Mouse (Mus musculus): ENCODE data around the gene Stx8.

Gene Stx8

DNA sequence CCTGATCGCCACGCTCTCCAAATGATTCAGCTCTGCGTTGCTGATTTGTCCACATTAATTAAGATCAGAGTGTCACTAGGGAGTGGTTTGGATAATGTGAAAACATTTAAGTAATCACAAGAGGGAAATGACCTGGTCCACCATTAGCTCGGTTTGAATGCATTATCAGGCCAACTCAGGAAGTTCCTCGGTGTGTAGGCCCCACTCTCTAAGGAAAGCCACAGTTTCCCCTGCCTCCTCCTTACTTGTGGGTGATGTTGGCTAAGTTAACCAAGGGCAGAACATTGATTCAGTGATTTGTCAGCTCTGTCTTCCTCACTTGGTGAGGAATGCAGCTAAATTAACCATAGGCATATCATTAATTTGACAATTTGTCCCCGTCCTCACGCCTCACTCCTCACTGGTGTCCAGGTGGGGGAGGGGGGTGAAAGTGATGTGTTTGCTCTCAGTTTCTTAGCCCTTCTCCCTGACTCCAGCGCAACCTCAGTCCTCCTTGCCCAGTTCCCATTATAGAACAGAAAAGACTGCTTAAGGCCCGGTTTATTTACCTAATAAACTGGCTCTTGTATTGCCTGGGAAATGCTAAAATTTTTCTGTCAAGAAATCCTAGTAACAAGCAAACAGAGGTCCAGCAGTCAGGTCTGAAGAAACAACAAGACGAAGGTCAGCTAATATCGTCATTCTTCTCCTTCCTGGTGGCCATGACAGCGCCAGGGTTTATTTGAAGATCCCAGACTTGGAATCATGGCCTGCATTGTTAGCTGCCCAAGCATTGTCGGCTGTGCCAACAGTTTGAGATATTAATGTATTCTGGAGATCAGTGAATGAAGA lies 178.5 kb downstream of the Stx8 start:
- DNase-seq (ENCODE audit: low read depth in 1 of 2, low spot score in 2 of 2): no peak

DNA sequence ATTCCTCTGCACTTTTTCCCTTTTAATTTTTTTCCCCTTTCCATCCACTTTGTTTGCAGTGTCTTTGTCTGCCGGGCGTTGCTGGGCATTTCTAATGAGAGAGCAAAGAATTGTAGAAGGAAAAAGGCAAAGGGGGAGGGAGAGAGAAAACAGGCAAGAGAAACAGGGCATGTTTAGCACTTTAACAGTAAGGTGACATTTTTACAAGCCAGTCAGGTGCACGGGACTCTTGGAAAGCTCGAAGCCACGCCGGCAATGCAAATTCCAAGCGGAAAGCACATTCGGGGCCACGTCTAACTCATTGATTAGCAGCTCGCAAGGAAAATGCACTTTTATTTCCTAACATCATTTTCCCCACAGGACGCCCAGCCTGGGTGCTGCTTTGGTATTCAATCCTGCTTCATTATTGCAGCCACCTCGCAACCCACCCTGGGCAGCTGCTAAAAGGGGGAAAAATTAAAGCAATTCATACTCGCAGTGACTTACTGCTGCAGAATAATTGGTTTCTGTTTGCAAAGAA lies 179.1 kb downstream of the Stx8 start:
- no peak for DNase-seq (ENCODE audit: low read depth in 1 of 2, low spot score in 2 of 2)

DNA sequence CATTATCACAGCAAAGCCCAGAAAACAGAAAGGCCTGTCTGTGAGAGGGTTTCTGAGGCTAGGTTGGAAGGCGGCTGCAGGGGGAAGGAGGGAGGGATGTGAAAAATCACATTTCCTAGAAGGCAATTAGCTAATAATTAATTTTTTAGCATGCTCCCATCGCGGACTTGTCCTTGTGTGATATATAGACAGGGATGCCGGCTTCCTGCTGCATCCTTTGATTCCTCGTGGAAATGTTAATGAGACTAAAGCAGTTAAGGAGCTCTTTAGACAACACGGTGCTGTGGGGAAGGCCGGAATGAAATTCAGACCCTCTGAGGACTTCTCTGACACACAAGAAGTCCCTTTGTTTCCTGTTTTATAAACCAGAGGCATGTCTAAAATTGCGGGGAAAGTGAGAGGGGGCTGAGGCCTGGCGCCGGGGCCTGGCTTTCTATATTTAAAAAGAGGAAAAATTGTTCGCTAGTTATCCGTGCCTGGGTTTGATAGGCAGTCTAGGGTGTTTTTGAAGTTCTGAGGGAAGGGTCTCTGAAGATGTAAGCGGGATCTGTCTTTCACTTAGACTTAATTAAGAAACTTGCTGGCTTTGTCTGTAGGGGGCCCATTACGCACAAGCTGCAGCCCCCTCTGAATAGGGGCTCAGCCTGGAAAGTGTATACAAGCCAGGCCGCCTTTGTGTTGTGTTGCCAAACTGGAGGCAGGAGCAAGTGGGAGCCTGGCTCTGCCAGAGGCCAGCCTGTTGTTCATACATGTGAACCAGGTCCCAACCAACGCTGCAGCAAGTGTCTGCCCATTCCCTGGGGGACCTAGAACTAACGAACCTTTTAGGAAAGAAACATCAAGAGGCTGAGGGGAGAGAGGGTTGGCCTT lies 179.8 kb downstream of the Stx8 start:
- DNase-seq (ENCODE audit: low read depth in 1 of 2, low spot score in 2 of 2): no peak

DNA sequence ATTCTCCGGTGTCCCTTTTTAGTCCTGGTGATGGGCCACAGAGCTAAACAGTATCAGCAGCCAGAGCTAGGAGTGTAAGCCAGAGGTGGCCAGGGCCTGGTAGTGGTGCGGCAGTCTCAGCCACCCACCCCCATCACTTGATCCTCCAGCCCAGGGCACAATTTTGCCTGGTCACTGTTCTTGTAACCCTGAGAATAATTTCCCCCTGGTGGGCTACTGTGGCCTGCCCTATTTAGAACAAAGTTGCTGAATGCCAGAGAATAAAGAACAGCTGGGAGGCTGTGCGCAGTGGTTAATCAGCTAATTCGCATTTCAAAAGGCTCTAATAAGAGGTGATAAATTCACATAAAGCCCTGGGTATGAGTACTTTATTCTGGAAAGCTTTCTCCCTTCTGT lies 180.5 kb downstream of the Stx8 start:
- no peak for DNase-seq (ENCODE audit: low read depth in 1 of 2, low spot score in 2 of 2)

DNA sequence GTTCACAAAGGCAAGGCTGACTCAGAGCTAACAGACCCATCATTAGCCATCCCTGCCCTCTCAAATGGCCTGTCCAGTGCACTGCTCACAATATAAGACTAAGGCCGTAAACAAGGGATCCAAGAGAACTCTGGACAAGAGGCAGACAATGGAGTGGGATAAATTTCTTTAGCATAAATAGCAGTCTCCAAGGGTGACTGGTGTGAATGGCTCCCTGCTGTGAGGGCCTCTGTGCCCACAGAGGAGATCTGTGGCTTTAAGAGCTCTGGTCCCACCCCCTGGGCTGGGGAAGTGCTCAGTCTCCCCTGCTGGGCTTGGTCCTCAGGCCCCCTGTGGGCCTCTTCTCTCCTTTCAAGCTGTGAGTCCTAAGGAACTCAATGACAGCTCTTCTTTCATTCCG lies 184.9 kb downstream of the Stx8 start:
- DNase-seq (ENCODE audit: low read depth in 1 of 2, low spot score in 2 of 2): no peak

DNA sequence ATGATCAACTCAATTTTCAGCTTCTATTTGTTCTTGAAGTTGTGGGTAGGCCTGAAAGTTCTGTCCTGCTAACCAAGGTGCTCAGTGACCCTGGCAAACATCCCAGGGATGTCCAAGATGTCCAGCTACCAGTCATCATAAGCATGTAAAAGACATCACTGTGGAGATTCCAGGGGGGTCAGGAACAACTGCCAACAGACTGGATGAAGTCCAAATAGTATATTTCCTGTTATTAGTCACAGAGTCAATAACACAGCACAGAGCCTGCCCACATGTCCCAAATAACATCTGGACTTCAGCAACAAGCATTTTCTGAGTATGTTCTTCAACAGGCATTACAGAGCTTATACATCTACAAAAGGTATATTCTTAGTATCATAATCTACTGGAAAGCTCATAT lies 189.8 kb downstream of the Stx8 start:
- DNase-seq (ENCODE audit: low read depth in 1 of 2, low spot score in 2 of 2): no peak

DNA sequence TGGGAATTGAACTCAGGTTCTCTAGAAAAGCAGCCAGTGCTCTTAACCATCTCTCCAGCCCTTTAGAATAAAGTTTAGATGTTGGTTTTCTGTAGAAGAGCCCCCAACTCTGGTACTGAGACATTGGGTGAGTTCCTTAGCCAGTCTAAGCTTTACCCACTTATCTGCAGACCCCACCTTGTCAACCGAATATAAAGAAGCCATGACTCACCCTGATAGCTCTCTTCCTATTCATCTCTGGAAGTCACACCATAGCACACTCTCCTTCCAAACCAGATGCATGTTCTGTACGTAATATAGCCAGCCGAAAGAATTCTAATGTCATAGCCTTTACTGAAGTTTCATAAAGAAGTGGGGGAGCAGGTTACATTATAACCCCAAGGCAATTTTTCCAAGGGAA lies 192.2 kb downstream of the Stx8 start:
- DNase-seq (ENCODE audit: low read depth in 1 of 2, low spot score in 2 of 2): no peak

DNA sequence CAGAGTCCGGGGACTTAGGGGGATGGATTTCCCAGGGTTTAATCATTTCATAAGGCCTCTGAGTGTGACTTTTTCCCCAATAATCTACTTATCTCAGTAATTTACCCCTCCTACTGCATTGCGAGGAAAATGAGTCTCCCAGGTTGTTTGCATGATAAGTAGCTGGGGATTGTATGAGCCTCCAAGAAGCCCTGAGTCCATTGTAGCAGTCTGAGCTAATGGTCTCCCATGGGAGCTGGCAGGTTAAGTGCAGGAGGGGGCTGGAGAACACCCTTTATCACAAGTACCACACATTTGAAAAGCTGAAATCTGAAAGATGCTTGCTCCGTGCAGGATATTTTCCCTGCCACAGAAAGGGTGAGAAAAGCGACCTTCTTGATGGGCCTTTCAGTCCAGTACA lies 193.9 kb downstream of the Stx8 start:
- no peak for DNase-seq (ENCODE audit: low read depth in 1 of 2, low spot score in 2 of 2)

DNA sequence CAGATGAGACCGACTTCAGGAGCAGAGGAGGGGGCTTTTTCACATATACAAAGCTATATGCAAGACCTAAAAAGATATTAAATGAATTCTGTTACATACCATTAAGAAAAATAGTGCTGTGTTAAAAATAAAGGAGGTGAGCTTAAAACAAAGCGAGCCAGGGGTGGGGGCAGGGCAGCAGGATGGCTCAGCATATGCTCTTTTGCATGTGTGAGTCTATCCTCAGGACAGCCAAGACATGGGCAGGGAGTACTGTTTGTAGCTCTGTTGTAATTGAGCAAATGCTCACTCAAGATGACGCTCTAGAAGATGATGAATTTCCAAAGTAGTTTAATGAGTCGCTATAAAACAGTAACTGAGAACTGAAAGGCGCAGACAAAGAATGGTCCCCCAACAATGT lies 198.4 kb downstream of the Stx8 start:
- no peak for DNase-seq (ENCODE audit: low read depth in 1 of 2, low spot score in 2 of 2)

DNA sequence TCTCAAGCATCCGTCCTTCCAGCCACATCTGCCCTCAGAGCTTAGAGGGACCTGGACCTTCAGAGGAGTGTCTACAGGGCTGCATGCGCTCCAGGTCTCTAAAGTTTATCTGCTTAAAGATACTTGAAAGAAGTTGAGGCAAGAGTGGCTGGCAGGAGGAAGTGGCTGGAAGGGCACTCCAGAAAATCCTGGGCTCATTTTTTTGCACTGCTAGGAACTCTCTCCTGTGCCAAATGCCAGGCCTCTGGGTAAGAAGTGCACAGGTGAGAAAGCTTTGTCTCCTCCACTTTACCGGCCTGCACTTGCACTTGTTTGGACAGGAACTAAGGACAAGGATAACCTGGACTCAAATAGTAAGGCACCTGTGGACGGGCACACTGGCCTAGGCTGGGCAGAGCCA lies 202.4 kb downstream of the Stx8 start:
- DNase-seq (ENCODE audit: low read depth in 1 of 2, low spot score in 2 of 2): no peak

DNA sequence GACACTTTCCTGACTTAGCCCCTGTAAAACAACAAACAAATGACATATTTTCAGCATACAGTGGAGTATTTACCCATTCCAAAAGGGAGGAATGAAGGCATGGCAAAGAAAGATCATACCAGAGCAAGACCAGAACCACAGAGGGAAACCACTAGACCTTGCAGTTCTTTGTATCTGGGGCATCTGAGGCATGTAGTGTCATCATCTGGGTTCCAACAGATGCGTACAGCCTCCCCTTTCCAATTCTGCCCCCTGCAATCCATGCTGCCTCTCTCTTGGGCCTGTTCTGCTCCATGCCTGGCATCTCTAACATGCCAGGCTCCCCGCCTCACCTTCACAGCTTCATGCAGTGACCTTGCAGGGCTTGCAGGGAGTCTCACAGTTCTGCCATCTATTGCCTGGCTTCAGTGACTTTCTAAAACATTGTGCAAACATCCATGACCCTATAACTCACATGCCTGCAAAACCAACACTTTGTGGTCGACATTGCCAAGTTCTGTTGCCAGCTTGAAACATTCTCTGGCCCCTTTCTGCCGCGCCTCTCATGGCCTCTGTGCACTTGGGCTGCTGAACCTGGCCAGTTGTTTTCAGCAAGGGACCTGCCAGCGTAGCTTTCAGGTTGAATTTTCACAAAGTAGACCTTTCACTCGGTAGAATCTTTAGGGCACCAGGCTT lies 206.1 kb downstream of the Stx8 start:
- no peak for DNase-seq (ENCODE audit: low read depth in 1 of 2, low spot score in 2 of 2)

DNA sequence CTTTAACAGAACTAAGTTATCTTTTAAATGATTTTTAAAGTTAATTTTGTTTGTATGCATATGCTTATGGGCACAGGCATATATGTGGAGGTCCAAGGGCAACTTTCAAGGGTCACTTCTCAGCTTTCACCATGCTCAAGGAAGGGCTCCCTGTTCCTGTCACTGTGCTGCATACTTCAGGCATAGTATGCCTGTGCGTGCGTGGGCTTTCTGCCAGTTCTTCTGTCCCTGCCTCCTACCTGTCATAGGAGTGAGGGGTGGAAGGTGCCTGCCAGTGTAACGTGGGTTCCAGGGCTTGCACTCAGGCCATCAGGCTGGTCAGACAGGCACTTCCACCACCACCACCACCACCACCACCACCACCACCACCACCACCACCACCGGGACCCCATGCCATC lies 206.7 kb downstream of the Stx8 start:
- no peak for DNase-seq (ENCODE audit: low read depth in 1 of 2, low spot score in 2 of 2)

DNA sequence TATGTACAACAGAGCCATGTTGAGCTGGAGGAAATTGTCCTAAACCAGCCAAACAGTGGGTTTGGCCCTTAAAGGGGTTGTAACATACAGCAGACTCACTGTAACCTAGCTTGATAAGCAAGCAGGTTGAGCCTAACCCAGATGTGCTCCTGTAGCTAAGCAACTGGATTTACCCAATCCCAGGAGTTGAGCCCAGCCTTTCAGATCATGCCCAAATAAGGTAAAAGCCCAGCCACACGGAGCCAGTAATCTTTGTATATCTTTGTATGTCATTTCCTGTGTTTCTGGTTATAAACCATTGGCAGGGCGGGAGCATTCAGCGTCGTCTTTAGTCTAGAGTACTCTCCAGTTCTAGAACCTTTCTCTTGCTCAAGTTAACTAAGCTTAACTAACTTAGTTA lies 210.6 kb downstream of the Stx8 start:
- no peak for DNase-seq (ENCODE audit: low read depth in 1 of 2, low spot score in 2 of 2)

DNA sequence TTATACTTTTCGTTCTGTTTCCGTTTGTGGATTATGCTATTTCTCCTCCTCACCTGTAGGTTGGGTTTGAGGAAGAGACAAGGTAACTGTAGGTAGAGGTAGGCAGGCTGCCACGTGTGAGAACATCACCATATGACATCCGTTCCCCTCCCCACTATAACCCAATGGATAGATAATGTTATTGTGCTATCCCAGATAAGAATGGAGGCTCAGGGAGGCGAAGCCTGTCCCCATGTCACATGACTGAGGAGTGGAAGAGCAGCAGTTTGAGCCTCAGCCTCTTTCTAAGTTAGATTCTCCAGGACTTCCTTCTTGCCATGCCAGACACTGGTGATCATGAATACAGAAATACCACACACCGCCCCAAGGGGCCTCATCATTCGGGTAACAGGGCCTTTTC lies 211.4 kb downstream of the Stx8 start:
- DNase-seq (ENCODE audit: low read depth in 1 of 2, low spot score in 2 of 2): no peak

DNA sequence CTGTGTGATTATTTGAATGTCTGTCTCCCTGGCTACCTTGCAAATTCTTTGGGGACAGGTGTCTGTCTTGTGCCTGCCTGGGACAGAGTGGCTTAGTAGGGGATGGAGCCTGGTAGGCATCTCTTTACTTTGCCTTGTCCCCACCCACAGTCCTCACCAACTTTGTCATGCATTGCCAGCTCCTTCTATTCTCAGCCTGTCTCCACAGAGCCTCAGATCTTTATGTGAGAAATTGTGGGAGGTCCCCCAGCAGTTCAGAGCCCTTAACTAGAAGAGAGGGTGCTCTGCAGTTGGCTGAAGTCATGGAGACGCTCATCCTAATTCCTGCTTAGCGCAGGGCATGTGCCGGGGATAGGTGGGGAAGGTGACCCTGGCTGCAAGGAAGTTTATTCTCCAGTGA lies 219.7 kb downstream of the Stx8 start:
- no peak for DNase-seq (ENCODE audit: low read depth in 1 of 2, low spot score in 2 of 2)

DNA sequence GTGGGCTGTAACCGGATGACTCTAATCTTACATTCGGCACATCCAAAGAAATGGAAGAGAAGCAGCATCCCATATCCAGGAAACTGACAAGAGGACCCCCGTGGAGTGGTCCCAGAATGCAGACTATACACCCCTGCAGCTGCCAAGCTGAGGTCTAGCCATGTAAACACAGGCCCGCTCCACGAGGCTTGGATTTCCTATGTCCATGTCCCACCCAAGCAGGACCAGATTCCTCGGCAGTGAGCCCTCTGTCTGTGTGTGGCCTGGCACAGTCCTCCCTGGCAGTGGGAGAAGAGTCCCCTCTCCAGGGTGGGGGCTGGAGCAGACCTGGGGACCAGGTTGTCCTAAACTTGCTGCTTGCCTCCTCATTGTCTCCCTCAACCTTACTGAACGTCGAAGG lies 221.2 kb downstream of the Stx8 start:
- DNase-seq (ENCODE audit: low read depth in 1 of 2, low spot score in 2 of 2): no peak

DNA sequence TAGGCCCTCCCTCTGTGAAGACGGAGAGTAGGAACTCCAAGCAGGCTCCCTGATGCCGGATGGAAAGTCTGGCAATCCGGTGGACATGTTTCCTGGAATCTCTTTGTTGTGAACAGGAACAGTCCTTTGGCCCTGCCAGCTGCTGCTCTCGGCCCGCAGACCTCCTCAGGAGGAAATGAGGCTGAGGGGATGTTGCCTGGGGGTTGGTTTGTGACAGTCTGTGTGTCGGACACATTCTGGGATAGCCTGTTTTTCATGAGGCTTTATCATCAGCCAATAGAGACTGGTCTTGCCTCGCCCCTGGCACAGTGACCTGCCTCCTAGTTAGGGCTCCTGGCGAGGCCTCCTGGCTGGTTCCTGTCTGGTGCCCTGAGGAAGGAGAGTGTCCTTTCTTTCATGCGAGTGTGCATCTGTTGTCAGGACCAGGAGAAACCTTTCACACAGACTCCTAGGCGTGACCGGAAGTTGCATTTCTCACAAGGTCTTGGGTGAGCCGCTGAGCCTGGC lies 222.8 kb downstream of the Stx8 start:
- no peak for DNase-seq (ENCODE audit: low read depth in 1 of 2, low spot score in 2 of 2)

DNA sequence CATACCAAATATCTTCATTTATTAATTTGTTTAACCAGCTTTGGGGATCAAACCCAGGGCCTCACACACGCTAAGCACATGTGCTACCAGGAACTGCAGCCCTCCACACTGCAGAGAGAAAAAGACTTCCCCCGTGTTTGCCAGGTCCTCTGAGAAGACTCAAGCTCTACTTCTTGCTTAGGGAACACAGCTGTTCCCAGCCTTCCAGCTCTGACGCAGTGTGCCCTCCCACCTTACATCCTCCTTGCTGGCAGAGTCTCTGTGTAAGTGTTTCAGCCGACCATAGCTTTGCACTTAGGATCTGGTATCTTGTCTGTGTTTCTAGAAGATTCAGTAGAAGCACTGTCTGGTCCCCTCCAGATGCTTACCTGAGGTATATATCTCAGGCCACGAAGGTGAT lies 224.9 kb downstream of the Stx8 start:
- no peak for DNase-seq (ENCODE audit: low read depth in 1 of 2, low spot score in 2 of 2)

DNA sequence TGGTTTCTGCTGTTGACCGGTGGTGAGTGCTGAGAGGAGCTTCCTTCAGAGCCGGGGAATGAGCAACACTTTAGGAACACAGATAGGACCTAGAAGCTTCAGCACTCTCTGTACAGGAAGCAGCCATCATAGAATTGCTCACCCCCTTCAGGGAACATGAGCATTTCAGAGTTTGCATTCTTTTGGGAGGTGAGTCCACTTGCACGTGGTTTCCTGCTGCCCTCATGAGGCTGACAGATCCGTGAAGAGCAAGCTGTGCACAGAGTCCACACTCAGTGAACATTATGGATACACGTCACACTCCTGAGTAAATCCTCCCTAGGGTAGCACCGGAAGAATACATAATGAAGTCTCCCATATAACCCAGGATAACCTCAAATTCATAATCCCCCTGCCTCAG lies 229.2 kb downstream of the Stx8 start:
- no peak for DNase-seq (ENCODE audit: low read depth in 1 of 2, low spot score in 2 of 2)

DNA sequence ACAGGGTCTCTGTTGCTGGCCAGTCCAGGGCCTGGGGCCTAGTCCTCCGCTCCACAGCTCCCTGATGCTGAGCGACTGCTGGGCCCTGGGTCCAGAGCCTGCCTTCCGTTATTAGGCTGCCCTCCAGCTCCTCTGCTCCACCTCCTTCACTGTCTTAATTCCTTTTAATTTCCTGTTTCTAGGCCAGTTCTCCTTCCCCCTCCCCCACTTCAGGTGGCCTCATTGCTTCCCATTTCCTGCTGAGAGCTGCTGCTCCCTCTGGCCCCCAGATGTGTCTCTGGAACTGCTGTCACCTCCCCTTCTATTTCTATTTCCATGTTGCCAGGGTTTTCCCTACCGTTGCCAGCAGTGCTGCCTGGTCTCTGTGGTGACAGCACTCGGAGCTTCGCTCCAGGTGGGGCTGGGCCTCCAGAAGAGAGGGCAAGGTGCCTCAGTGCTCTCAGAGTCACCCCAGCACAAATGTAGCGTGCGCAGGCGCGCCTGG lies 229.7 kb downstream of the Stx8 start:
- no peak for DNase-seq (ENCODE audit: low read depth in 1 of 2, low spot score in 2 of 2)

DNA sequence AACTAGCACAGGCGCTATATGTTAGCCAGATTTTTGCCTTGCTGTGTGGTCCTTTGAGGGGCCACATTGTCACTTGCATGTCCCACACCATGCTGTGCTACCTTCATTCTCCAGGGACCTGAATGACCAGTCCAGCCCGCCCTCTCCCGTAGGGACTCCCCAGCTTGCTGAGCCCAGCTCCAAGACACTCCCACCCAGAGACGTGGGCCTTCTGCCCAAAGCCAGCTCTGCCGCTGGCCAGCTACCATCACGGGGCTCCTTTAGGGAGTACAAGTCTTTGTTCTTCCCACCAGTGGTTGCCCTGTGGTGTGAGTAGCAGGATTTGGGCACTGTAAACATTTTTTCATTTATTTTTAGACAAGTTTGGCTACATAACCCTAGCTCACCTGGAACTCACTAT lies 230.6 kb downstream of the Stx8 start:
- DNase-seq (ENCODE audit: low read depth in 1 of 2, low spot score in 2 of 2): no peak
